Mouse (Mus musculus) heart, postnatal 36 days (tissue): ENCODE data around the gene Stk32c. TPM values are rescaled to one million over a fixed set of nuclear protein-coding genes. Genes with fewer than 3 reads are reported as not detected.

Experiments used
- DNase-seq, 2 experiments: peaks; one replicate each; pipeline ENCODE4 v3.0.0; 2021 to 2022
- intact Hi-C: fragments of 180-260 bp; cut with DNase I; formaldehyde crosslinking; loops from one replicate; pipeline ENCODE4 v1.15.1; 2025
- total RNA-seq, 2 experiments: library from RNA; stranded (reverse); gene quantifications; 2 replicates each; pipeline ENCODE4 v1.2.3; 2021

The Stk32c gene
- total RNA-seq, 2 experiments from 2014 or later, result 0.60 to 0.86 TPM

DNA sequence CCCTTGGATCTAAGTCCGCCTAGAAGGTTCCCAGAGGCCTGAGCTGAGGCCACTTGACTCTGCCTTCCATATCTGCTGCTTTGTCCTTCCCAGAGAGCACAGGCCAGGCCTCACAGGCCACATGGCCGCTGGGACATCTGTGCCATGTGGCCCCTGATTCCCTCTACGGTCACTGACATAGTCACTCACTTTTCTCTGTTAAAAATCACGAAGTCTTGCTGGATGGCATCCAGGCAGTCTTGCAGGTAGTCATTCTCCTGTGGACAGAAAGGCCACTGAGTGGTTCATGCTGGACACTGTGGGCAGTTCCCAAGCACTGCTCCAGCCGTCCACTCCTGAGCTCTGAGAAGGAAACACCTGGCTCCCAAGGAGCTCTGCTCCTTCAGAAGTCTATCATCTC lies 108.0 kb downstream of the Stk32c start:
- no peak for DNase-seq
- intact Hi-C loops, result no loop called here

- no peak for DNase-seq
- intact Hi-C loops, result no loop called here
Measured at GRCm38 (mm10) chr7:139103960-139104381, 109.1 kb downstream of the Stk32c start.

GRCm38 (mm10) chr7:139101826-139102225 lies 111.3 kb downstream of the Stk32c start:
- DNase-seq, result no peak
- intact Hi-C loops, result no loop called here

DNA sequence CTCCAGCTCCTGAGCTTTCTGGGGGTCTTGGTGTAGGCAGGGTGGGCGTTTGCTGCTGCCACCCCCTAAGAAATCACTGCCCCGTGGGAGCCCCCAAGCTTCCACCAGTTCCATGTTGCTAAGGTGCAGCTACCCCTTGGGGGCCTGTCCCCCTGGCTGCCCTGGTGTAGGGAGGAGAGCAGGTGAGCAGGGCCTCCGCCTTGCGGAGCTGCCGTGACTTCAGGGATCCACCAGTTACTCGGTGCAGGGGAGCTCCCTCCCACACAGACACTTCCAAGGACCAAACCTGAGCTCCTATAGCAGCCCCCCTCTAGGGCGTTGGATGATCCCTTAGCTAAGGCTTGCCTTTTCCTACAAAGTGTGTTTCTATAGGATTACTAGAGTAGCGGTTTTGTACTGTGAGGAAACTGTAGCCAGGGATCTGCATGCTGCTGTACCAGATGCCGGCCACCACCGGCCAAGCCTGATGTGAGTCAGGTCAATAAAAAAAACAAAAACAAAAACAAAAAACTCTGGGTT lies 111.8 kb downstream of the Stk32c start:
- DNase-seq, result no peak
- intact Hi-C loops, result no loop called here

DNA sequence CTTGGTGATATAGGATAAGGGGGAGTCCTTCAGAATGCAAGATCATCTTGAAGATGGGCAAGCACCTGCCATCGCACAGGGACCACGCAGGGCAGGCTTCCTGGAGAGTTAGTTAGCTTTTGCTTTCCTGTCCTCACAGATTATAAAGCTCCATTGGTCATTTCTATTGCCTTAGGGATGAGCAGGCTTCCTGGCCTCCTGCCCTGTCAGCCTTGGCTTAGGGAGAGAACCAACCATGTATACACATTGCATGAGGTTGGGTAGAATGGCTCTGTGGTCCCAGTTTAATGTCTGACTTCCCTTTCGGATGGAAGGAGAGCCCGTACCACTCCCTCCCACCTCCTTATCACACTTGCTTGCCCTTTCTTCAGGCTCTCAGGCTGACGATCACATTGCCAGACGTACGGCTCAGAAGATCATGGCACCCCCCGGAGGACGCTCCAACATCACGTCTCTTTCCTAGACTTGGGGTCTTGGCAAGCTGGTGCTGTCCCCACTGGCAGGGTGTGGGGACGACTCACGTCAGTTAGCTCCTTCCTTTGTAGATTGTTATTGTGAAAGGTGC lies 112.5 kb downstream of the Stk32c start:
- intact Hi-C loops, result no loop called here
- no peak for DNase-seq

DNA sequence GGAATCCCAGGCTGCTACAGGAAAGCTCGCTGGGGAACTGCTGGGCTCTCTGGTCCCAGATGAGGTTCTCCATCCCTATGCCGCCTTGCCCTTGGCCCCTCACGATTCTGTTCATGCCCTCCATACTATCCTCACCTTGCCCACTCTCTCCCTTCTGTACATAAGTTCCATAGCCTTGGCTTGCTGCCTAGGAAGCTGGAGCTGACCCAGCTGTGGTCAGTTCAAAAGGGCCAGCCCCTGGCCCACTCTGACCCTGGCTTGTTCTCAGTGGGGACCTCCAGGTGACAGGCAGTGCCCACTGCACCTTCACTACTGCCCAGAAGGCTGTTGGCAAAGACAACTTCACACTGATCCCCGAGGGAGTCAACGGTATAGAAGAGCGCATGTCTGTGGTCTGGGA lies 116.7 kb downstream of the Stk32c start:
- intact Hi-C loops, result no loop called here
- DNase-seq, result no peak

DNA sequence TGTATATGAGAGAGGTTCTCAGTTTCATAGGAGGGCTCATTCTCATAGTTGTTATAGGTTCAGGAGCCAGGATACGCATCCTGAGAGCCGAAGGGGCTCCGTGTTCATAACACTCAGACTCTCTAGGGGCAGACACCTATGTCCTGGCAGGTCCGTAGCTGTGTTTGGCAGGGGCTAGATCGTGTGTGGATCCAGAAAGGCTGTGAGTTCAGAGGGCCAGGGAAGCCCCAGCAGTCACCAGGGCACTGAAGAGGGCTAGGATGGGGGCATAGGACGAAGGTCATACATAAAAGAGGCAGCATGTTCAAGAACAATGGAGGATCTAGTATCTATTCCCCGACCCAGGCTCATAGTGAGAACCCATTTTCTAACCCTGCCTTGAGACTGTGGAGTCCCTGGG lies 117.8 kb downstream of the Stk32c start:
- DNase-seq, result no peak
- intact Hi-C loops, result no loop called here

DNA sequence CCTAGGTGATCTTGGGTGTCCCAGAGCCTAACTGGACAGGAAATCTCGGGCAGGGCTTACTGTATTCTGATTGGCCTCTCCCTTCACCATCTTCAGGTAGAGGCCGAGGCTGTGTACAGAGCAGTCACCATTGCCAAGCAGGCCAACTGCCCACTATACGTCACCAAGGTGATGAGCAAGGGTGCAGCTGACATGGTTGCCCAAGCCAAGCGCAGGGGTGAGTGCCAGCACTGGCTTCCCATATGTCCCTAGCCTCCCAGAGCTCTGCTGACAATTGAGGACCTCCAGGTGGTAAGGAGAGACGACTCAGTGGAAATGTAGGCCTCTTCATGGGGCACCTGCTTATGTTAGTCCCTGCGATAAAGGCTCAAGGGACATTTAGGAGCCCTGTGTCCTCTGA lies 118.3 kb downstream of the Stk32c start:
- intact Hi-C loops, result no loop called here
- no peak for DNase-seq

- intact Hi-C loops, result no loop called here
- no peak for DNase-seq
Measured at GRCm38 (mm10) chr7:139093781-139094180, 119.3 kb downstream of the Stk32c start.

DNA sequence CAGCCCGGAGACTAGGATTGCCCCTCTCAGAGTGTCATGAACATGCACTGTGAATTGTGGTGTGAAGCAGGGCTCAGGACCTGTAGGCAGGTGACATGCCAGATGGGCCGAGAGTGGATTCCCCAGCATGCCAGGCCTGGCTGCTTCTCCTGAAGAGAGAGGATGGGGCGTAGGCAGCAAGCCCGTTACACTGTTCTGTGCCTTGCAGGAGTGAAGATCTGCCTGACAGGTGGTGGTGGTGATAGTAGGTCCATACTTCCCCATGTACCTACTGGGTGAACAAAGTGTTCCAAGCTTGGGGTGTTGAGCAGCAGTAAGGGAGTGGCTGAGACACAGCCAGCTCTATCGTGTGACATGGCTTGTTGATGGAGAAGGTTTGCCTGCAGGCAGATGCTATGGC lies 120.0 kb downstream of the Stk32c start:
- DNase-seq, result no peak
- intact Hi-C loops, result no loop called here

DNA sequence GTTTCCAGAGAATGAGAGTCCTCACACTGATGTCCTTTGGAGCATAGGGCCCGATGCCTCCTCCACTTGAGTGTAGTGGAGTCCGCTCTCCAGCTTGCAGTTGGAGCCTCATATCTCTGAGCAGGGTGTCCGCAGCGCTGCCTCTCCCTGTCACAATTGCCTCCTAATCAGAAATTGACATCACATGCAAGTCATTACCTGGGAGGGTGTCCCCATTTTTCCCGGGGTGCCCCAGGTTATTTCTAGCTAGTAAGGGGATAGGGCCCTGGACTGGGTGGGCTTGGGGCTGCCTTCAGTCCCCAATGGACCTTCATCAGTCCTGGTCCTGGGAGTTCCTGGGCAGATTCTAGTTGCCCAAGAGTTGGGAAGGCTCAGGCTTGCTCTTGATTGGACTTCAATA lies 120.4 kb downstream of the Stk32c start:
- intact Hi-C loops, result no loop called here
- no peak for DNase-seq

DNA sequence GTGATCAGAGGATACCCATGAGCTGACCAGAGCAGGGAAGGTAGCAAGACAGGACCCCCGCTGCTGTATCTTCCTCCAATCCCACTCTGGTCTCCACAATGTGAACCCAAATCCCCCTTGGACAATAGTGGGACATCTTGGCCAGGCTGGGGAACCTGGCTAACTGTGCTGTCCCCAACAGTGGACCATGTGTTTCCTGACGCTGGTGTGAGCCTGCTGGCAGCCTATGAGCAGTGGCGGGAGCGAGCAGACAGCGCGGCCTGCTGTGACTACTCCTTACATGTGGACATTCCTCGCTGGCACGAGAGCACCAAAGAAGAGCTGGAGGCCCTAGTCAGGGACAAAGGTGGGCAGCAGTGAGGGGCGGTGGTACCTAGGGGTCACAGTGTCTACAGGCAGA lies 121.4 kb downstream of the Stk32c start:
- intact Hi-C loops, result no loop called here
- no peak for DNase-seq

DNA sequence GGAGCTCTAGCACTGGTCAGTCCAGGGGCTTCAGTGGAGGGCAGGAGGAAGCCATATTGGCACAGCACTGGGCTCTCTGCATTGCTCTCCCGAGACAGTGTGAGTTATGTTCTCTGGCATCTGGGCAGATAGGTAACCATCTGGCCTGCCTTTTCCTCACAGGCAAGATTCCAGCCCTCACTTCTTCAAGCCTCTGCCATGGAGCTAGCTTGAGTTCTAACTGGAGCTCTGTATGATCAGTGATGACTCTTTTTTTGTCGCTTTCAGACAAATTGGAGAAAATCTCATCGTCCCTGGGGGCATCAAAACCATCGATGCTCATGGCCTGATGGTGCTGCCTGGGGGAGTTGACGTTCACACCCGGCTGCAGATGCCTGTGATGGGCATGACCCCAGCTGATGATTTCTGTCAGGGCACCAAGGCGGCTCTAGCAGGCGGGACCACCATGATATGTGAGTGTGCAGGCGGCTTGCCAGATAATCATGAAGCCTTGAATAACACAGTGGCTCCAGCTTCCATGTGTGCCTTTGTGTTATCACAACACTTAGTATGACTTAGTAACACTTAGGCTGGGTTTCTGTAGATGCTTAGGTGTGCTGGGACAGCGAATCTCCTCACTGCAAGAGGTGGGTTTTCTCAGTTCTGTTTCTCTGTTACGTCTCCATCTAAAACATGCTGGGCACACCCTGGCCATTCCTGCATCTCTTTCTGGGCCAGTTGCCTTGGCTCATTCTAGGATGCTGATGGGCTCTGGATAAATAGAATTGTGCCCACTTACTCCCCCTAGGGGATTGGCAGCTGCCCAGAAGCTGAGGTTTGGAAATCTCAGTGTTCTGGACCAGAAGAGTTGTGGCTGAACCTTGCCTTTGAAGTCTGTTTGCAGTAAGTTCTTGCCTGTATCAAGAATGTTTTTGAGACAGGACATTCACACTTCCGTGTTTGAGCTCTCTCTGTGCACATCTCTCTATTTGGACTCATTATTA lies 122.9 kb downstream of the Stk32c start:
- no peak for DNase-seq
- intact Hi-C loops, result no loop called here

- peak; percentile 27 to 29 for DNase-seq
- intact Hi-C loops, result no loop called here
Measured at GRCm38 (mm10) chr7:139087801-139088200, 125.3 kb downstream of the Stk32c start.

- peak; percentile 20 to 40 for DNase-seq
- intact Hi-C loops, result no loop called here
Measured at GRCm38 (mm10) chr7:139086195-139087158, 126.6 kb downstream of the Stk32c start.

- intact Hi-C loops, result no loop called here
- DNase-seq, result peak in 1 of 2 experiments; percentile 47
Measured at GRCm38 (mm10) chr7:139085629-139086194, 127.4 kb downstream of the Stk32c start, which contains the start of gene Dpysl4. Dpysl4 (plus strand) TSS chr7:139086001.

DNA sequence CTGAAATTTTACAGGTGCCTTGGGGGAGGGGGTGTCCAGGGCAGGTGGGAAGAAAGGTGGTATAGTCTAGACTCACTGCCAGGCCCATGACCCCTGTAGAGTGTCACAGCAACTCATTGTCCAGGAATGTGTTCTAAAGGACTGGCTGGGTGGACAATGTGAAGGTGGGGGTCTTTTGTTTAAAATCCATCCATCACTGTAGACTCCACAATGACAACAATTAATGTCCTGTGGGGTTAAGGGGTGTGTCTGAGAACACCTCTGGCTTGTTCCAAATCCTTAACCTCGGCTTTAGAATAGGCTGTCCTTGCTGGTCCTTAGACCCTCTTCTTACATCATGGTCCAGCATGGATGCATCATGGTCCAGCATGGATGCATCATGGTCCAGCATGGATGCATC lies 128.8 kb downstream of the Stk32c start:
- DNase-seq, result no peak
- intact Hi-C loops, result no loop called here

DNA sequence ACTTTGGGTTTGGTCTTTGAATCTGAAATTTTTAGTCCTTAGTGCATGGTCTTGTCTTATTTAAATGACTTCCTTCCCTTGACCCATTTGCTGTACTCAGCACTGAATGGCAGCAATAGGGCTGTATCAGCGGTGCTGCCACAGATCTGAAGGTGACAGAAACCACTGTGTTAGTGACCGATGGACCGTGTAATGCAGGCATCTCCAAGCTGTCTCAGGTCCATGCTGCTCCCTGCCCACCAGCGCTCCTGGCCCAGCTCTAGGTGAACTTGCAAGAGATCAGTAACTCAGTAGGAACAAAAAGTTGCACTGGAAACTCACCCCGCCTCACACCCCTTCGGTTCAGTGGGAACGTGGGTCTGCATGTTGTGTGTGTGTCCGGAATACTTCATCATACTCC lies 130.8 kb downstream of the Stk32c start:
- intact Hi-C loops, result no loop called here
- DNase-seq, result no peak

DNA sequence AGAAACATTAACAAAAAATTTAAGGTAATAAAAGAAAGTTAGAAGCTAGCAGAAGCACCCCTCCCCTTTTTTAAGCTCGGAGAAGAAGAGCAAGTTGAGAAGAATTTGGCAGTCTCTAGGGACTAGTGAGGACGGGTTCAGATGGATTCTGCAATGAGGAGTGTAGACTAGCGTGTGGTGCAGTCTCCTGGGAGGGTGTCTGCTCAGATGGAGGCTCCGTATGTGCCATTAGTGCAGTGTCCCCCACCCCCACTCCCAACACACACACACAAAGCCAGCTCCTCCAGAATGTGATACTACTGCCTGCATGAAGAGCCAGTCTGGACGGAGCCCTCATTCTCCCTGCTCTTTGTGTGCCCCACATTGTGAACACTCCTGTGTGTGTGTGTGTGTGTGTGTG lies 131.9 kb downstream of the Stk32c start:
- intact Hi-C loops, result no loop called here
- DNase-seq, result no peak

DNA sequence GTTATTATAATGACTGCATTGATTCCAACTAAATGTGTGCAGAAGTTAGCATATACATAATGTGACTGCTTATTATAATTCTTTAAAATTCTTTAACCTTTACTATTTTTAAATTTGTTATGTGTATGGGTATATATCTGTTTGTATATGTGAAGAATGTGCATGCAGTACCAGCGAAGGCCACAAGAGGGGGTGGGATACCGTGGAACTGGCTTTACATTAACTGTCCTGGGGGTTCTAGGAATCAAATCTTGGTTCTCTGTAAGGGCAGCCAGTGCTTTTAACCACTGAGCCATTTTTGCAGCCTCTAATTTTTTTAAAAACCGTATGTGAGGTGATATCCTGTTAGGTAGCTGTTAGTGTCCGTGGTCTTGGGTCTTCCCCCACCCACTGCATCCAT lies 132.4 kb downstream of the Stk32c start:
- intact Hi-C loops, result no loop called here
- DNase-seq, result no peak
